Mouse (Mus musculus): ENCODE measurements around the gene Odaph.

GRCm38 (mm10) chr5:91989261-91989660 lies 2.0 kb downstream of the Odaph start:
- no peak for TF ChIP-seq POLR2A (IDR thresholded peaks at IDR 0.05; ENCODE audit: low read depth, low read length)
- no peak for TF ChIP-seq JUND (conservative IDR thresholded peaks at IDR 0.05; ENCODE audit: low read depth, low read length)
- no peak for TF ChIP-seq EP300 (IDR thresholded peaks at IDR 0.05; ENCODE audit: low read length)
- no peak for TF ChIP-seq CTCF (conservative IDR thresholded peaks at IDR 0.05 in 1 of 2, IDR thresholded peaks at IDR 0.05 in 1 of 2; ENCODE audit: low read depth in 2 of 2, low read length in 2 of 2)
